Mouse (Mus musculus) retina, embryonic 14.5 days (tissue): Measurements from ENCODE around the gene Gm3252.
"Not testable (repeated sequence)": the region's sequence is repeated elsewhere in the genome, so short reads cannot be mapped to it uniquely, and the experiment has no call there.

ENCODE experiments used
- DNase-seq: peaks from one replicate; pipeline ENCODE4 v3.0.0-alpha.2; 2015; ENCODE audit warnings: low spot score

The Gm3252 gene

DNA sequence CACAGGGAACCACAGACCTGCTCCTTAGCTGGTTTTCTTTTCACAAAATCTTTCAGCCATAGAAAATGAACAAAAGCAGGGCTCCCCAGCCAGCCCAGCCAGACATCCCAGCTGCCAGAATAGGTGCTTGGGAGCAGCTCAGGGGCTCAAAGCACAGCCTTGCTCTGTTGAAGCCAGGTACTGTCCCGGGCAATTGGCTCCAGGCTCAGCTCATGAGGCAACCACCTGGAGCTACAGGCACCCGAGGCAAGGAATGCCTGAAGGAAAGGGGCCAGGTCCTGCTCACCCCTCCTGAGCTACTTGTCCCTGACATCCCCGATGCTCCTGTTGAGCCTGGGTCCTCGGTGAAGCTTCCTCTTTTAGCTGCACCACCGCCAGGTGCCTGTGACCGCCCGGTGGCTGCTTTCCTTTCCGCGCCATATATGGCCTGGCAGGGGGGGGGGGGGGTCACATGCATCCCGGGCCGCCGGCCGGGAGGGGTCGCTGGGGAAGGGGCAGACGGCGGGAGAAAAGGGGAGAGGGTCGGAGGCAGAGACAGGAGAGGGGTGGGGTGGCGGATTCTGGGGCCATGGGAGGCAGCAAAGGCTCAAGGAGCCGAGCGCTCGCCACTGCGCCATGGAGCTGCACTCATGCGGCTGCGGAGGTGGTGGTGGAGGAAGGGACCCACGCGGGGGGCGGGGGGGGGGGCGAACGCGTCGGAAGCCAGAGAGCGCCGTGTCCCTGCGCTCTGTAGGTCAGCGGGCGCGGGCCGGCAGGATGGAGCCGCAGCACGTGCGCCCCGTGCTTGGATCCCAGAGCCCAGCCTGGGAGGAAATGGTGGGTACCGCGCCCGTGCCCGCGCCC is at the start of gene Gm3252:
Gene Gm3252, plus strand, starts transcription at position 738 of the 843 bp plus-strand sequence.
- not testable (repeated sequence) for DNase-seq

DNA sequence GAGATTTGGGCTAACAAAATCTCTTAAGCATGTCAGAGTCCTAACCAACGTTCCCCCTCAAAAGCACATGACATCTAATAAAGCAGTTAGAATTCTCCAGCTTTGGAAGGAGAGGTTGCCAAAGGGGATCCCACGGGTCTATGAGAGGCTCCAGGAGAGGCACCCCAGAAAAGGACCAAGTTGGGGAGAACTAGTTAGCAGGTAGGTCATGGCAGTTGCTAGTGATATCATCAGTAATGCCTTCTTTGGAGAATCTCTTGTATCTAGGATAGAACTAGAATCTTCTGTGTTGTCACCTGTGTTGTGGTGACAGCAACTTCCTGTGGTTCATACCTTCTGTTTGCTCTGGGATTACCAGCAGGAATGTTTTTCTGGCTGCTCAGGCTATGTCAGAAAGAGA is 17.6 kb upstream of the Gm3252 start, which contains the start of gene Gm7876:
Gene Gm7876, plus strand, starts transcription at position 301 of the 400 bp plus-strand sequence.
- not testable (repeated sequence) for DNase-seq

DNA sequence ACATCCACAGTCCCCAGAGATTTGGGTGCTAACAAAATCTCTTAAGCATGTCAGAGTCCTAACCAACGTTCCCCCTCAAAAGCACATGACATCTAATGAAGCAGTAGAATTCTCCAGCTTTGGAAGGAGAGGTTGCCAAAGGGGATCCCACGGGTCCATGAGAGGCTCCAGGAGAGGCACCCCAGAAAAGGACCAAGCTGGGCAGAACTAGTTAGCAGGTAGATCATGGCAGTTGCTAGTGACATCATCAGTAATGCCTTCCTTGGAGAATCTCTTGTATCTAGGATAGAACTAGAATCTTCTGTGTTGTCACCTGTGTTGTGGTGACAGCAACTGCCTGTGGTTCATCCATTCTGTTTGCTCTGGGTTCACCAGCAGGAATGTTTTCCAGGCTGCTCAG is 49.5 kb downstream of the Gm3252 start, which contains the start of gene Gm9602:
Gene Gm9602, plus strand, starts transcription at position 301 of the 400 bp plus-strand sequence.
- not testable (repeated sequence) for DNase-seq
